Mouse (Mus musculus) liver, postnatal 0 days (tissue): ENCODE data around the gene Myoz2.

Source experiments
- CTCF ChIP-seq: sonication (generic); IDR thresholded peaks from 2 replicates; pipeline ENCODE4 v1.5.1; 2016; ENCODE audit warnings: antibody characterized with exemption, low read depth
- EP300 ChIP-seq: IDR thresholded peaks from 2 replicates; pipeline ENCODE4 v1.6.1; 2016; ENCODE audit warnings: antibody characterized with exemption, low read depth, mild to moderate bottlenecking

GRCm38 (mm10) chr3:122972126-122972822, 62.5 kb downstream of the Myoz2 start:
- no peak for TF ChIP-seq CTCF
- TF ChIP-seq EP300, result no peak
